Mouse (Mus musculus): ENCODE results near the gene Plet1. TPM values are rescaled to one million over a fixed set of nuclear protein-coding genes. Genes with fewer than 3 reads are reported as not detected.

The Plet1 gene
- not detected in 4 replicates for total RNA-seq (2023; ENCODE audit: inconsistent age)

DNA sequence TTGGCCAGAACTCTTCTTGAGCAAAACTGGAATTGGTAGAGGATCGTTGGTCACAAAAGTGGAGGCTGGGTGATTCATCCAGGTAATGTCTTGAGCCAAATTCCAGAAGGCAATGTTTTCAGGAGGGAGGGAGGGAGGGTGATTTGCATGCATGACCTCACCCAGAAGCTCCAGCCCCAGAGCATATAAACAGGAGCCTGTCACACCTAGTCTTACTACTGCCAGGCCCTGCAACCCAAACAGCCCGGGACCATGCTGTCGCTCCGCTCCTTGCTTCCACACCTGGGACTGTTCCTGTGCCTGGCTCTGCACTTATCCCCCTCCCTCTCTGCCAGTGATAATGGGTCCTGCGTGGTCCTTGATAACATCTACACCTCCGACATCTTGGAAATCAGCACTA is at the start of gene Plet1:
Gene Plet1 (plus strand): TSS at position 215 of the 400 bp plus-strand sequence.

DNA sequence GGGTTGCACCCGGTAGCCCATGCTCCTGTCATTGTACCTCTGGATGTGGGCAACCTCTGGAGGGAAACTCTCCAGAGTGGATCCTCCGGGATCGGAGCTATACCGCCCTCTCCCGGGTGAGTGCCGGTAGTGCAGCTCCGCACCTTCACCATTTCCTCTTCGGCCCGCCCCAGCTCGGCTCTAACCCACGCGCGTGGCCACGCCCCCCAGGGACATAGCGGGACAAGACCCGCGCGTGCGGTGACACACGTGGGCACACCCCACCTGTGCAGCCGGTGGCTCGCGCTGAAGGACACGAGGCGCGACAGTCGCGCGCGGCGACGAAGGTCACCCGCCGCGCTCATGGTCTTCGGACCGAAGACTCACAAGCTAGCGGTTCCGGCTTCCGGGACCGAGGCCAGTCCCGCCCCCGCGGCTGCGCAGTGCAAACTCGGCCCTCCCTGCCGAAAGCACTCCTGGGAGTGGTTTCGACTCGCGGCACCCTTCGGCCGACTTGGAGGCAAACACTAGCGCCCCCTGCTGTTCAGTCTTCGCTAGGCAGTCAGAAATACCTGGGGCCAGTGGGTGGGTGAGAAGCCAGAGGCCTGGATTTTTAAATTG is 34.1 kb downstream of the Plet1 start, which contains the start of gene Pts:
Gene Pts (minus strand): TSS at position 432 of the 600 bp plus-strand sequence.

DNA sequence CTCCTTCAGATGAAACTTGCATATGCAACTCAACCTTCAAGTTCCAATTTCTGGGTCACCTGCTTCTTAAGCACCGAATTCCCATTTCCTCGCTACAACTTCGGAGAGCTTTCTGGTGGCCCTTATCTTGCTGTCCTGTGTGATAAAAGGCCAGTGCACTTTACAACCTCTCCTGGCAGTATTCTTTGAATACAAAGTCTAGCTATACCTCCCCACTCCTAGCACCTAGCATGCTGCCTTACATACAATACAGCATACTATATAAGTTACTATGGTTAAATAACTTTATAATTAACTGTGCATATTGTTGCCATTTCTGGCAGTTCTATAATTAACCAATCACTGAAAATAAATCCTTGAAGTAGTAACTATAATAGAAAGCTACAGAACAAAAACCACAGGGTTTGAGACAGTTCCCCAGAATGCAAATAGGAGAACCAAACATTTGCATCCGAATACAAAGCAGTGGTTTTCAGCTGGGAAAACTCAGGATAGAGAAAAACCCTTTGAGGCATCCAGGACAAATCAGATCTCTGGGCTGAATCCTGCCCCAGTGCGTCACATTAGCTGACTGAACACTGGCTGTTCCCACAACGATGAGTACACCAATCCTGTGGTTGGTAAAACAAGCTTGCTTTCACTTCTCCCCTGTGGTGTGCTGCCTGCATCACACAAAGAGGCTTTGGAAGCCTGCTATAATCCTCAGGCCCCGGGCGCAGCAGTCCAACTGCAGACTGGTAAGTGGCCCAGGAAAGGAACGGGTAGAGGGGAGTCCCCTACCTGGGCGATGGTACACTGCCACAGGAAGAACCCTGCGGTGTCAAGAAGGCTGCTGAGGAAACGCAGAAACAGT is 60.1 kb downstream of the Plet1 start, which contains the start of gene Il18:
Gene Il18 (plus strand): TSS at position 587 of the 853 bp plus-strand sequence.

DNA sequence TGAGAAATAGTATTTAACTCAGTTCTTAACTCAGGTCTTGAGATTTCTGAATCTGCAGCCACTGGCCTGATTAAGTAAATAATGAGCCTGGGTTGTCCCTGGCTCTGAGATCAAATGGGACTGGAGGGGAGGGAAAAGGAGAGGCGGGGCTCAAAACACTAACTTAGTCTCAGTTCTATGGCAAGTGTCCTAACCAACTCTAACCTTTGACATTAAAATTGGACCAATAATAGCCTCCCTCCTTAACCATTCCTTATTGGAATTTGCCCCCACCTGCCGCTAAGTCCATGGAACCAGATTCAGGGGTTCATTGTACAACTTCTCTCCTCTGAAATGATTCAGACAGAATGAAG is 60.7 kb downstream of the Plet1 start, which contains the start of gene Bco2:
Gene Bco2 (minus strand): TSS at position 88 of the 353 bp plus-strand sequence.

Other genes starting within 250 kb of the Plet1 start
- 1,367 to 1,472 TPM (median 1,445 TPM) in 4 replicates for gene Rpl10-ps3, start 149.6 kb upstream of the Plet1 start, total RNA-seq (2023; ENCODE audit: inconsistent age)
- 58.5 to 68.5 TPM (median 61.2 TPM) in 4 replicates for gene Pts, start 34.2 kb downstream of the Plet1 start, total RNA-seq (2023; ENCODE audit: inconsistent age)
- 16.3 to 23.4 TPM (median 21.1 TPM) in 4 replicates for gene Il18, start 60.3 kb downstream of the Plet1 start, total RNA-seq (2023; ENCODE audit: inconsistent age)
- 2.4 to 3.7 TPM (median 3.3 TPM) in 4 replicates for gene Bco2, start 60.7 kb downstream of the Plet1 start, total RNA-seq (2023; ENCODE audit: inconsistent age)
- not detected in 4 replicates for gene Tex12, start 66.8 kb downstream of the Plet1 start, total RNA-seq (2023; ENCODE audit: inconsistent age)
- 51.3 to 59.6 TPM (median 55.6 TPM) in 4 replicates for gene Sdhd, start 109.3 kb downstream of the Plet1 start, total RNA-seq (2023; ENCODE audit: inconsistent age)
- 52.2 to 55.4 TPM (median 53.6 TPM) in 4 replicates for gene Timm8b, start 109.4 kb downstream of the Plet1 start, total RNA-seq (2023; ENCODE audit: inconsistent age)
- 0.78 to 2.2 TPM in 2 of 4 replicates, not detected in the others for gene Pih1d2, start 122.8 kb downstream of the Plet1 start, total RNA-seq (2023; ENCODE audit: inconsistent age)
- 27.3 to 32.1 TPM (median 29.3 TPM) in 4 replicates for gene Nkapd1, start 122.9 kb downstream of the Plet1 start, total RNA-seq (2023; ENCODE audit: inconsistent age)
- gene Dlat, start 165.3 kb downstream of the Plet1 start, total RNA-seq (2023; ENCODE audit: inconsistent age): 22.5 to 35.4 TPM (median 31.0 TPM) in 4 replicates
- gene Dixdc1, start 245.0 kb downstream of the Plet1 start, total RNA-seq (2023; ENCODE audit: inconsistent age): not detected in 4 replicates